Mouse (Mus musculus) heart, embryonic 10.5 days (tissue): Measurements from ENCODE around the gene Gramd1b. TPM values are rescaled to one million over a fixed set of nuclear protein-coding genes. Genes with fewer than 3 reads are reported as not detected.
"Not testable (repeated sequence)": the region's sequence is repeated elsewhere in the genome, so short reads cannot be mapped to it uniquely, and the experiment has no call there.

Experiments
- DNase-seq: peaks from one replicate; pipeline ENCODE4 v3.0.0-alpha.2; 2017; ENCODE audit warnings: low spot score
- H3K27ac ChIP-seq: fragments of 300-500 bp; sonication (generic); 2 replicates; pipeline ENCODE4 v1.5.1; 2016; ENCODE audit warnings: mild to moderate bottlenecking
- H3K27me3 ChIP-seq: fragments of 300-500 bp; sonication (generic); 2 replicates; pipeline ENCODE4 v1.6.1; 2016; ENCODE audit warnings: mild to moderate bottlenecking; ENCODE audit not compliant: poor library complexity, insufficient read depth, severe bottlenecking
- H3K36me3 ChIP-seq: fragments of 300-500 bp; sonication (generic); 2 replicates; pipeline ENCODE4 v1.6.1; 2016; ENCODE audit warnings: mild to moderate bottlenecking, moderate library complexity
- H3K4me1 ChIP-seq: fragments of 300-500 bp; sonication (generic); 2 replicates; pipeline ENCODE4 v1.6.1; 2016; ENCODE audit warnings: mild to moderate bottlenecking
- H3K4me3 ChIP-seq: fragments of 300-500 bp; sonication (generic); 2 replicates; pipeline ENCODE4 v1.5.1; 2016; ENCODE audit warnings: mild to moderate bottlenecking, moderate library complexity
- H3K9me3 ChIP-seq: fragments of 300-500 bp; sonication (generic); 2 replicates; pipeline ENCODE4 v1.6.1; 2016; ENCODE audit warnings: mild to moderate bottlenecking, moderate library complexity
- WGBS: fragments of 180-500 bp; shearing (Covaris S2); methylation state at CpG from one replicate; pipeline ENCODE4 v1.1.7; 2016; 5-methylcytosine and 5-hydroxymethylcytosine counted together
- polyA plus RNA-seq: library from polyadenylated mRNA; unstranded; fragments of >200 nt; fragmentation: Nextera tagmentation; extraction: Ambion mirVana; gene quantifications from 2 replicates; pipeline ENCODE4 v1.2.1, GENCODE M21; 2016

Gramd1b gene
- polyA plus RNA-seq, 1 experiment from 2014 or later, result 5.0 TPM

DNA sequence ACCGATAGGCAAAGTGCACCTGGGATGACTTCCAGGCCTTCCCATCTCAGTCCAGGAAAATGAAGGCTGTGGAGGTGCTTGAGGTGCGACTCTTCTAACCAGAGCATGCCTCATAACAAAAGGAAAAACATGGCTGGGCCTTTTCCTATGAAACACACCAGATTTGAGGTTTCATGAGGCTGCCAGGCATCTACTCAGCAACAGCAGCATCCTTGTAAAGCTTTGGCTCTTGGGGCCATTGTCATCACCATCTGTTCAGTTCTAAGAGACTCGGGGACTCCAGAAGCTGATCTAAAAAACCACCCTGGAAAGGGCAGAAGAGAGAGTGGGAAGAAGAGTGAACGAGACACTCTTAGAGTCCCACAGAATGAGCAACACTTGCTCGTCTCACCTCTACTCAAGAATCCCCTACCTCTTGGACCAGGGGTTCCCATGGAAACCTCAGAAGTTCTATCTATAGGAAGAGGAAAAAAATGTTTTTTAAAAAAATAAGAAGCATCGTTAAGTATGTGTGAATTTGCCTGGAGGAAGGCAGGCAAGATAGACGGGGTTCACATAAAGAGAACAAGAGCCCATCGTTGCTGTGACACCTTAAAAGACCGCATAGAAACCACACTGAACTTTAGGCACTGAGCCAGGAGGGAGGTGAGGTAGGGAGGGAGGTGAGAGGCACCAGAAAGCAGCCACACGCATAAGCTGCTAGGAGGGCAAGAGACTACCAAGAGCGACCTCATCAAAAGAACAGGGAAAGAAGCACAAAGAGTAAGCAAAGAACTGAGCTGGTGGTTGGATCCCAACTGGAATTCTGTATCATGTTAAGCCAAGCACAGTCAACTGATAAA, 25.5 kb downstream of the Gramd1b start:
- WGBS, result 76% methylated on average over 11 of the region's 11 CpGs

GRCm38 (mm10) chr9:40504886-40505285, 26.3 kb downstream of the Gramd1b start:
- DNase-seq, result no peak
- Histone ChIP-seq H3K4me1 (peaks cover 9% of the 10 kb centered on the region), H3K36me3 (no peaks in the 10 kb centered on the region), H3K27ac (no peak overlapping the region), H3K4me3 (no peak overlapping the region), H3K27me3 (no peaks in the 10 kb centered on the region), H3K9me3 (no peaks in the 10 kb centered on the region)
- 81% methylated on average over 5 of the region's 5 CpGs for WGBS

More for the DNA sequence above, 25.5 kb downstream of the Gramd1b start:
- H3K27me3 ChIP-seq, result no peaks in the 10 kb centered on the region
- DNase-seq, result no peak
- no peaks in the 10 kb centered on the region for H3K9me3 ChIP-seq
- H3K36me3 ChIP-seq, result no peaks in the 10 kb centered on the region
- no peak overlapping the region for H3K27ac ChIP-seq
- H3K4me3 ChIP-seq, result no peak overlapping the region
- H3K4me1 ChIP-seq, result peaks cover 9% of the 10 kb centered on the region

DNA sequence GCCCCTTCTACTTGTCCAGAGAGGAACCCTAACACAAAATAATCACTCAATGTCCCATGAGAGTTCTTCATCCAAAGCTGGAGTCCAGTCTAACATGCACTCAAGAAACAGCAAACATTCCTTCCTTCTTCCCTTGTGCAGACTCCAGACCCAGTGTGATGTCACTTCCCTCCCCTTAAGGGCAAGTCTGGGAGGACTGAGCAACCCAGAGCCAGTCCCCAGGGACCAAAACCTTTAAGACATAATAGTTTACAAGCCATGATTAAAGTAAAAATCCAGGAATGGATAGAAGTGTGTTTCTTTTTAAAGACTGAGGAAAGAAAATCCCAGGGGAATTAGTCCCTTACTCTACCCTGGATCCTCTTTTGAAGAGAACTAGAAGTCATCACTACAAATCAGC, 30.5 kb downstream of the Gramd1b start:
- Histone ChIP-seq H3K4me1 (no peaks in the 10 kb centered on the region; the same call in 1 of the 2 replicates), H3K27ac (no peak overlapping the region), H3K27me3 (no peaks in the 10 kb centered on the region), H3K4me3 (no peak overlapping the region), H3K9me3 (no peaks in the 10 kb centered on the region), H3K36me3 (no peaks in the 10 kb centered on the region)
- DNase-seq, result no peak

GRCm38 (mm10) chr9:40482351-40483084, 48.7 kb downstream of the Gramd1b start:
- 62% methylated on average over 7 of the region's 7 CpGs for WGBS
- not testable (repeated sequence) for H3K9me3 ChIP-seq, H3K27me3 ChIP-seq, H3K27ac ChIP-seq, DNase-seq, H3K36me3 ChIP-seq, H3K4me3 ChIP-seq
- H3K4me1 ChIP-seq, result peaks cover 23% of the 10 kb centered on the region; the same call in 1 of the 2 replicates

DNA sequence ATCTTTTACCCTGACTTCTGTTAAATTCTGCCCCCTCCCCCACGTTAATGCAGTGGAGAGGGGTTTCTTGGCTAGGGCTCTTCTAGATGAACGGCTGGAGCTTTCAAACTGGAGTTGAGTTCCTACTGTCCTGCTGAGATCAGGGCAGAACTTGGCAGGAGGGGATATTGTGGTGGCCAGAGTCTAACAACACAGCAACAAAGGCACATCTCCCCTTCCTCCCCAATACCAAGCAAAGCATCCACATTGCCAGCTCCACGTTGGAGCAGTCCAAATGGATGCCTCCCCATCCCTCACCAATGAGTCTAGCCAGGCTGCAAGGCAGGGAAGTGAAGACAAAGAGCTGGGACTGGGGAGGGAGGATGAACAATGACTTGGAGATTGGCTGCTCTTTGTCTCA, 49.9 kb downstream of the Gramd1b start:
- Histone ChIP-seq H3K27me3 (no peaks in the 10 kb centered on the region), H3K9me3 (no peaks in the 10 kb centered on the region), H3K4me1 (peaks cover 34% of the 10 kb centered on the region; the same call in 1 of the 2 replicates), H3K27ac (no peak overlapping the region), H3K36me3 (no peaks in the 10 kb centered on the region), H3K4me3 (no peak overlapping the region)
- WGBS, result 56% methylated on average over 3 of the region's 3 CpGs
- DNase-seq, result no peak

DNA sequence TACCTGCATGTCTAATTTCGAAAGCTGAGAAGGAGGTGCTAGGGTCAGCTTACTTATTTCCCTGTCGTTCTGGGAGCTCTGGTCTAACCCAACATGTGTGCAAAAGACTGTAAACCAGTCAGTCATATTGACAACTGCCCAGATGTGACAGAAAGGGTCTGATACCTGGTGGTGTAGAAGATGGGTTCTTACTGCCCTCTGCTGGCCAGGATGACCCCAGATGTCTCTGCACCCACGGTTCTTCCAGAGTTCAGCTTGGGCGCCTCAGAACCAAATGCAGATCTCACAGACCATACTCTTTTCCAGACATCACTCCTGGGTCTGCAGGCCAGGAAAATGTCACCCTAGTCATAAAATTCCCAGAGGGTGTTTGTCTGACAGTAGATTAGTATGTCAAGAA, 51.9 kb downstream of the Gramd1b start:
- Histone ChIP-seq H3K4me3 (no peak overlapping the region), H3K4me1 (peaks cover 34% of the 10 kb centered on the region; the same call in 1 of the 2 replicates), H3K9me3 (no peaks in the 10 kb centered on the region), H3K27me3 (no peaks in the 10 kb centered on the region), H3K27ac (peak overlapping the region; percentile 75; the same call in 1 of the 2 replicates), H3K36me3 (no peaks in the 10 kb centered on the region)
- peak; percentile 77 for DNase-seq
- WGBS, result 40% methylated on average over 4 of the region's 4 CpGs

DNA sequence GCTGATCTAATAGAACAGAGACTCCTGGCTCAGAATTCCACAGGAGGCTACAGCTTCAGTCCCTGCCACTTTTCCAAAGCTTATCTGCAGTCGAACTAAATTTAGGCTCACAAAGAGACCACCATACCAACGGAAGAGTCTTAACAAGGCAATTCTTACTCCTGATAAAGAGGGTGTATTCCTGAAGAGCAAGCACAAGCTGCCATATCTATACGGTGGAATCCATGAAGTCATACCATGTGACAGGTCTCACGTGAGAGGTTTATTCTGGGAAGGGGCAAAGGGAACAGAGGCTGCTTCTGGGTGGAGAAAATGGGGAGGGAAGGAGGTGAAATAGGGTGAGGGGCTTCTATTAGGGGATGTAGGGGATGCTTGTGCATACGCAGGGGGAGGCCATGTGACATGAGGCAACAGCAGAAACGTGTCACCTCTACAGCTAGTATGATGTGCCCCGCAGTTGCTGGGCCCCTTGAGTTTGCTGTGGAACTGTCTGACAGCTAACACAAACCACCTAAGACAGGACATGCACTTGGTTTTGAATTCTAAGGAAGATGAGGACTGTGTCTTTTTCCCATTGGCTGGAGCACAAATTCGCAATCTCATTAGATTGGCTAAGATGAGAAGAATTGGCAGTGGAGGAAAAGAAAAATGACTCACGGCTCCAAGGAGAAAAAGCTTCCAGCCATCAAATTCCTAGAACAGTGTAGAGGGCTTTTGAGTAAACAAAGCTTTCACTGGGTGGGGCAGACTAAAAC, 52.9 kb downstream of the Gramd1b start:
- 46% methylated on average over 9 of the region's 9 CpGs for WGBS
- H3K9me3 ChIP-seq, result no peaks in the 10 kb centered on the region
- peak overlapping the region; percentile 83 for H3K27ac ChIP-seq
- no peak overlapping the region for H3K4me3 ChIP-seq
- no peaks in the 10 kb centered on the region for H3K27me3 ChIP-seq
- DNase-seq, result peak; percentile 81
- peaks cover 34% of the 10 kb centered on the region; the same call in 1 of the 2 replicates for H3K4me1 ChIP-seq
- no peaks in the 10 kb centered on the region for H3K36me3 ChIP-seq

- no peaks in the 10 kb centered on the region for H3K36me3 ChIP-seq
- no peak overlapping the region for H3K4me3 ChIP-seq
- DNase-seq, result no peak
- H3K4me1 ChIP-seq, result peaks cover 34% of the 10 kb centered on the region; the same call in 1 of the 2 replicates
- no peaks in the 10 kb centered on the region for H3K9me3 ChIP-seq
- H3K27ac ChIP-seq, result peak overlapping the region; percentile 83
- H3K27me3 ChIP-seq, result no peaks in the 10 kb centered on the region
- 69% methylated on average over 2 of the region's 2 CpGs for WGBS
Observed at GRCm38 (mm10) chr9:40477611-40478010, 53.6 kb downstream of the Gramd1b start.

- Histone ChIP-seq H3K27me3 (no peaks in the 10 kb centered on the region), H3K27ac (0 out of 2 replicates have a peak overlapping the region, but pooled peaks have one; percentile 83), H3K36me3 (no peaks in the 10 kb centered on the region), H3K9me3 (no peaks in the 10 kb centered on the region), H3K4me3 (no peak overlapping the region), H3K4me1 (peaks cover 29% of the 10 kb centered on the region; the same call in 1 of the 2 replicates)
- no peak for DNase-seq
- WGBS, result 91% methylated on average over 11 of the region's 11 CpGs
Observed at GRCm38 (mm10) chr9:40476098-40476497, 55.1 kb downstream of the Gramd1b start.

DNA sequence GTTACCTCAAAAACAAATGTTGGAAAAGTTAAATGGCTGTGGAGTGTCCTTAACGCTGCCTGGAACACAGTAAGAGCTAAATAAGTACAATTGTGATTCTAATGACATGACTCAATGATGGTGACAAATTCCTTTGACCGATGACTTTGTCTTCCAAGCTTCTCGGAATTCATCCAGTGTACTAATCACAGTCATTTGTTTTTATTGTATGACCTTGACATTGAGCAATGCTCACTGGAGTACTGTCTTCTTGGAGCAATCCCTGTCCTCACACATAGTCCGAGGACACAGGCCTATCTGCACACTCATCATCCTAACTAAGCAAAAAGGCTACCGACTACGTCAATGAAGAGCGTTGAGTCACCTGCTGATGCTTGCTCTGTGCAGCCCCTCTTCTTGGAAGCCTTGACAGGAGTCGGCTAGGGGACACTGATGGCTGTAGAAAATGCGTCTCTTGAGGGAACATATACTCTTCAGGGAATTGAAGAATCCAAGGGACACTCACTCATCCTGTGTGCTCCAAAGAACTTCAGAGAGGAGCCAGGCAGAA, 58.1 kb downstream of the Gramd1b start:
- peaks cover 18% of the 10 kb centered on the region; the same call in 1 of the 2 replicates for H3K4me1 ChIP-seq
- H3K4me3 ChIP-seq, result no peak overlapping the region
- no peaks in the 10 kb centered on the region for H3K9me3 ChIP-seq
- 86% methylated on average over 9 of the region's 9 CpGs for WGBS
- H3K36me3 ChIP-seq, result no peaks in the 10 kb centered on the region
- H3K27ac ChIP-seq, result no peak overlapping the region
- DNase-seq, result no peak
- no peaks in the 10 kb centered on the region for H3K27me3 ChIP-seq

GRCm38 (mm10) chr9:40469403-40470137, 61.6 kb downstream of the Gramd1b start:
- 34% methylated on average over 15 of the region's 15 CpGs for whole genome bisulfite sequencing
- Histone ChIP-seq H3K9me3 (no peaks in the 10 kb centered on the region), H3K27me3 (peaks cover 8% of the 10 kb centered on the region; the same call in 1 of the 2 replicates), H3K27ac (peak overlapping the region; percentile 48; the same call in 1 of the 2 replicates), H3K36me3 (no peaks in the 10 kb centered on the region), H3K4me1 (peaks cover 11% of the 10 kb centered on the region), H3K4me3 (peak overlapping the region; percentile 17)
- DNase-seq, result peak; percentile 81

GRCm38 (mm10) chr9:40466782-40467181, 64.4 kb downstream of the Gramd1b start:
- Histone ChIP-seq H3K27me3 (peaks cover 8% of the 10 kb centered on the region; the same call in 1 of the 2 replicates), H3K4me3 (no peak overlapping the region), H3K36me3 (no peaks in the 10 kb centered on the region), H3K9me3 (no peaks in the 10 kb centered on the region), H3K27ac (no peak overlapping the region), H3K4me1 (peaks cover 11% of the 10 kb centered on the region)
- 47% methylated on average over 7 of the region's 7 CpGs for WGBS
- no peak for DNase-seq
